Mouse (Mus musculus) olfactory bulb, adult 2 months (tissue): Measurements from ENCODE around the gene Rabgef1. TPM values are rescaled to one million over a fixed set of nuclear protein-coding genes. Genes with fewer than 3 reads are reported as not detected.
"Not testable (repeated sequence)": the region's sequence is repeated elsewhere in the genome, so short reads cannot be mapped to it uniquely, and the experiment has no call there.

Experiments
- H3K27ac ChIP-seq: fragments of 200-500 bp; 2 replicates; pipeline ENCODE4 v1.5.1; 2012; ENCODE audit warnings: low read depth, low read length; ENCODE audit not compliant: insufficient read depth
- H3K4me1 ChIP-seq: fragments of 200-500 bp; 2 replicates; pipeline ENCODE4 v1.6.1; 2012; ENCODE audit warnings: low read length; ENCODE audit not compliant: control insufficient read depth, insufficient read depth
- H3K4me3 ChIP-seq: fragments of 200-500 bp; 2 replicates; pipeline ENCODE4 v1.5.1; 2012; ENCODE audit warnings: mild to moderate bottlenecking, low read depth, low read length, moderate library complexity; ENCODE audit not compliant: insufficient read depth
- CTCF ChIP-seq: fragments of 200-500 bp; IDR thresholded peaks from 2 replicates; pipeline ENCODE4 v1.5.1; 2012; ENCODE audit warnings: low read depth, mild to moderate bottlenecking, low read length, moderate library complexity; ENCODE audit not compliant: insufficient read depth
- POLR2A ChIP-seq: fragments of 200-500 bp; IDR thresholded peaks from 2 replicates; pipeline ENCODE4 v1.6.1; 2012; ENCODE audit warnings: mild to moderate bottlenecking, low read depth, low read length, moderate library complexity; ENCODE audit not compliant: insufficient read depth
- WGBS: fragments of 180-500 bp; shearing (Covaris S2); methylation state at CpG from one replicate; pipeline ENCODE4 v1.1.7; 2018; 5-methylcytosine and 5-hydroxymethylcytosine counted together
- polyA plus RNA-seq: library from polyadenylated mRNA; stranded (reverse); fragments of >200 nt; gene quantifications from 2 replicates; pipeline ENCODE4 v1.2.4, GENCODE M21; 2012; ENCODE audit warnings: low replicate concordance; ENCODE audit not compliant: missing spikeins, insufficient read depth, insufficient read length

Gene Rabgef1
- polyA plus RNA-seq, 1 experiment = not detected

- TF ChIP-seq CTCF = no peak
- TF ChIP-seq POLR2A = no peak
Observed at GRCm38 (mm10) chr5:130254164-130255016, 82.8 kb downstream of the Rabgef1 start.

GRCm38 (mm10) chr5:130255017-130255720, 83.6 kb downstream of the Rabgef1 start, which contains the start of the genes Sbds and Tyw1:
Gene Sbds (minus strand): TSS chr5:130255530.
Gene Tyw1 (plus strand): TSS chr5:130255619.
- peak within 1 kb of the TSS; percentile 91 for H3K4me3 ChIP-seq
- no peaks in the 10 kb centered on the region for H3K4me1 ChIP-seq
- under 1% methylated on average over 52 of the region's 52 CpGs for WGBS
- peak; percentile 71; the same call in 1 of the 2 replicates for TF ChIP-seq POLR2A
- TF ChIP-seq CTCF = no peak; the same call in 1 of the 2 replicates
- peak within 1 kb of the TSS; percentile 85 for H3K27ac ChIP-seq

More at GRCm38 (mm10) chr5:130254164-130255016, 82.8 kb downstream of the Rabgef1 start:
- Histone ChIP-seq H3K4me1 (no peaks in the 10 kb centered on the region), H3K4me3 (peak overlapping the region; percentile 91), H3K27ac (0 out of 2 replicates have a peak overlapping the region, but pooled peaks have one; percentile 85)
- WGBS = 13% methylated on average over 19 of the region's 19 CpGs

GRCm38 (mm10) chr5:130255799-130256525, 84.4 kb downstream of the Rabgef1 start:
- H3K4me3 ChIP-seq, H3K27ac ChIP-seq, H3K4me1 ChIP-seq: not testable (repeated sequence)
- 25% methylated on average over 20 of the region's 20 CpGs for WGBS

GRCm38 (mm10) chr5:130256678-130257271, 85.2 kb downstream of the Rabgef1 start:
- Histone ChIP-seq H3K27ac (no peak overlapping the region), H3K4me3 (peak overlapping the region; percentile 99), H3K4me1 (no peaks in the 10 kb centered on the region)
- peak; percentile 58 for TF ChIP-seq POLR2A
- no peak for TF ChIP-seq CTCF
- under 1% methylated on average over 25 of the region's 25 CpGs for WGBS

GRCm38 (mm10) chr5:130257303-130257702, 85.7 kb downstream of the Rabgef1 start:
- no peaks in the 10 kb centered on the region for H3K4me1 ChIP-seq
- WGBS = 5% methylated on average over 8 of the region's 8 CpGs
- peak overlapping the region; percentile 99 for H3K4me3 ChIP-seq
- TF ChIP-seq CTCF (no peak), POLR2A (no peak)
- no peak overlapping the region for H3K27ac ChIP-seq

- no peak overlapping the region for H3K27ac ChIP-seq
- TF ChIP-seq POLR2A = no peak
- no peak for TF ChIP-seq CTCF
- no peak overlapping the region for H3K4me3 ChIP-seq
- 63% methylated on average over 11 of the region's 11 CpGs for WGBS
- peaks cover 8% of the 10 kb centered on the region for H3K4me1 ChIP-seq
Observed at GRCm38 (mm10) chr5:130263454-130263853, 91.9 kb downstream of the Rabgef1 start.

Other genes starting within 250 kb of the Rabgef1 start
- gene Vkorc1l1, start 229.8 kb upstream of the Rabgef1 start, polyA plus RNA-seq = not detected in 2 replicates
- gene Gusb, start 168.7 kb upstream of the Rabgef1 start, polyA plus RNA-seq = not detected in 2 replicates
- gene Asl, start 142.6 kb upstream of the Rabgef1 start, polyA plus RNA-seq = not detected in 2 replicates
- not detected in 2 replicates for gene Crcp, start 142.5 kb upstream of the Rabgef1 start, polyA plus RNA-seq
- not detected in 2 replicates for gene Tpst1, start 98.5 kb upstream of the Rabgef1 start, polyA plus RNA-seq
- not detected in 2 replicates for gene Kctd7, start 26.9 kb upstream of the Rabgef1 start, polyA plus RNA-seq
- not detected in 2 replicates for gene Tmem248, start 45.3 kb downstream of the Rabgef1 start, polyA plus RNA-seq
- not detected in 2 replicates for gene Sbds, start 83.7 kb downstream of the Rabgef1 start, polyA plus RNA-seq
- not detected in 2 replicates for gene Tyw1, start 83.8 kb downstream of the Rabgef1 start, polyA plus RNA-seq
- not detected in 2 replicates for gene Caln1, start 197.7 kb downstream of the Rabgef1 start, polyA plus RNA-seq
- gene A330070K13Rik, start 212.8 kb downstream of the Rabgef1 start, polyA plus RNA-seq = not detected in 2 replicates